Mouse (Mus musculus): ENCODE data around the gene Enthd1.
"Not testable (repeated sequence)": the region's sequence is repeated elsewhere in the genome, so short reads cannot be mapped to it uniquely, and the experiment has no call there.

Gene Enthd1

GRCm38 (mm10) chr15:80565106-80565665 is at the start of gene Enthd1:
TSS of gene Enthd1 (minus strand) at chr15:80565156.
- DNase-seq: no peak

GRCm38 (mm10) chr15:80613904-80614303 is 48.9 kb upstream of the Enthd1 start:
- no peak for DNase-seq

GRCm38 (mm10) chr15:80611478-80611877 is 46.5 kb upstream of the Enthd1 start:
- no peak for DNase-seq

GRCm38 (mm10) chr15:80610335-80610734 is 45.4 kb upstream of the Enthd1 start:
- DNase-seq: no peak

- DNase-seq: no peak
Measured at GRCm38 (mm10) chr15:80607970-80608369, 43.0 kb upstream of the Enthd1 start.

GRCm38 (mm10) chr15:80604026-80604425 is 39.1 kb upstream of the Enthd1 start:
- DNase-seq: no peak

- DNase-seq: no peak
Measured at GRCm38 (mm10) chr15:80602487-80602886, 37.5 kb upstream of the Enthd1 start.

GRCm38 (mm10) chr15:80601456-80601855 is 36.5 kb upstream of the Enthd1 start:
- no peak for DNase-seq

- DNase-seq: no peak
Measured at GRCm38 (mm10) chr15:80599843-80600242, 34.9 kb upstream of the Enthd1 start.

GRCm38 (mm10) chr15:80599213-80599750 is 34.3 kb upstream of the Enthd1 start:
- DNase-seq: no peak

GRCm38 (mm10) chr15:80598750-80599149 is 33.8 kb upstream of the Enthd1 start:
- DNase-seq: no peak

GRCm38 (mm10) chr15:80593877-80594276 is 28.9 kb upstream of the Enthd1 start:
- DNase-seq: no peak

- no peak for DNase-seq
Measured at GRCm38 (mm10) chr15:80592737-80593136, 27.8 kb upstream of the Enthd1 start.

GRCm38 (mm10) chr15:80590641-80591040 is 25.7 kb upstream of the Enthd1 start:
- DNase-seq: no peak

GRCm38 (mm10) chr15:80586296-80586695 is 21.3 kb upstream of the Enthd1 start:
- no peak for DNase-seq

- DNase-seq: no peak
Measured at GRCm38 (mm10) chr15:80582581-80583495, 17.9 kb upstream of the Enthd1 start.

GRCm38 (mm10) chr15:80580585-80580984 is 15.6 kb upstream of the Enthd1 start:
- not testable (repeated sequence) for DNase-seq

GRCm38 (mm10) chr15:80579121-80579520 is 14.2 kb upstream of the Enthd1 start:
- DNase-seq: no peak

GRCm38 (mm10) chr15:80577166-80577960 is 12.4 kb upstream of the Enthd1 start:
- no peak for DNase-seq

GRCm38 (mm10) chr15:80576415-80576994 is 11.5 kb upstream of the Enthd1 start:
- DNase-seq: no peak

- DNase-seq: no peak
Measured at GRCm38 (mm10) chr15:80575817-80576370, 10.9 kb upstream of the Enthd1 start.
